8 mouse cellular contexts compared by ENCODE assay signal in the genomic region with DNA sequence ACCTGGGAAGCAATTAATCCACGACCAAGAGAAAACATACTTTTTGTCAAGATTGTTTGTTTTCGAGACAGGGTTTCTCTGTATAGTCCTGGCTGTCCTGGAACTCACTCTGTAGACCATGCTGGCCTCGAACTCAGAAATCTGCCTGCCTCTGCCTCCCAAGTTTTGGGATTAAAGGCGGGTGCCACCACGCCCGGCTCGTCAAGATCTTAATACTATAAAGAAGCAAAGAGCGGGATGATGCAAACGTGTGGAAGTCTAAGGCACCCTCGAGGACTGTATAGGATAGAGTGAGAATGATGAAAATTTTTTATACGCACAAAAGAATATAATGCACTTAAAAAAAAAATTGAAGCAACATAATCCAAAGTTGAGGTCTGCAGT. TPM values are rescaled to one million over a fixed set of nuclear protein-coding genes. Genes with fewer than 3 reads are reported as not detected.
DNase-seq lines count a peak whose midpoint lies in the region; ATAC-seq and TF ChIP-seq lines count a peak whose summit lies in the region.
"Not testable (repeated sequence)": the region's sequence is repeated elsewhere in the genome, so short reads cannot be mapped to it uniquely, and the experiment has no call there.

No protein-coding gene starts in this region.

- not testable (repeated sequence) for TF ChIP-seq EP300 in liver, embryonic 14.5 days (IDR thresholded peaks at IDR 0.05; ENCODE audit: low read depth)

- not testable (repeated sequence) for H3K27me3 ChIP-seq in E14TG2a.4 (ENCODE audit: insufficient read depth, low read length); embryonic facial prominence, embryonic 12.5 days; hindbrain, embryonic 12.5 days; kidney, embryonic 16.5 days (ENCODE audit: insufficient read depth, low read length); liver, embryonic 14.5 days (ENCODE audit: control insufficient read depth, insufficient read depth, low read length); midbrain, embryonic 13.5 days; small intestine, adult 2 months (ENCODE audit: control insufficient read depth, insufficient read depth, low read length)

- TF ChIP-seq CTCF in E14TG2a.4 (conservative IDR thresholded peaks at IDR 0.05; ENCODE audit: low read length); gastrocnemius, adult 2 months (IDR thresholded peaks at IDR 0.05); liver, embryonic 14.5 days (IDR thresholded peaks at IDR 0.05; ENCODE audit: low read depth); small intestine, adult 2 months (IDR thresholded peaks at IDR 0.05; ENCODE audit: extremely low read depth, insufficient read length, insufficient replicate concordance, low read depth, low read length): not testable (repeated sequence)

- not testable (repeated sequence) for DNase-seq in gastrocnemius, adult 2 months; liver, embryonic 14.5 days (ENCODE audit: low read depth in 3 of 3, low spot score in 3 of 3)

- H3K4me2 ChIP-seq in embryonic facial prominence, embryonic 12.5 days (replicated peaks), result peak overlapping the region; percentile 86
- peak overlapping the region; percentile 88 for H3K4me2 ChIP-seq in hindbrain, embryonic 12.5 days (replicated peaks)
- H3K4me2 ChIP-seq in kidney, embryonic 16.5 days (replicated peaks; ENCODE audit: low read depth, low read length), result peak overlapping the region; percentile 85
- peak overlapping the region; percentile 89 for H3K4me2 ChIP-seq in liver, embryonic 14.5 days (ENCODE audit: low read depth)
- H3K4me2 ChIP-seq in midbrain, embryonic 13.5 days (replicated peaks), result peak overlapping the region; percentile 66

- 76% methylated on average over 11 of the region's 11 CpGs for WGBS in embryonic facial prominence, embryonic 12.5 days
- 78% methylated on average over 11 of the region's 11 CpGs for WGBS in hindbrain, embryonic 12.5 days
- 78% methylated on average over 11 of the region's 11 CpGs for WGBS in kidney, embryonic 16.5 days
- WGBS in liver, embryonic 14.5 days (ENCODE audit: insufficient replicate concordance), result 69% methylated on average over 11 of the region's 11 CpGs
- 77% methylated on average over 11 of the region's 11 CpGs for WGBS in midbrain, embryonic 13.5 days
- 76% methylated on average over 11 of the region's 11 CpGs for WGBS in small intestine, adult 2 months

- 0 out of 2 replicates have a peak overlapping the region, but pooled peaks have one; percentile 87 for H3K9ac ChIP-seq in embryonic facial prominence, embryonic 12.5 days
- not testable (repeated sequence) for H3K9ac ChIP-seq in hindbrain, embryonic 12.5 days; midbrain, embryonic 13.5 days (replicated peaks)
- H3K9ac ChIP-seq in kidney, embryonic 16.5 days (replicated peaks; ENCODE audit: low read length), result 0 out of 2 replicates have a peak overlapping the region, but pooled peaks have one; percentile 38
- 0 out of 2 replicates have a peak overlapping the region, but pooled peaks have one; percentile 23 for H3K9ac ChIP-seq in liver, embryonic 14.5 days (replicated peaks)

- H3K36me3 ChIP-seq in E14TG2a.4 (ENCODE audit: insufficient read depth, low read length), result peaks cover 42% of the 10 kb centered on the region
- not testable (repeated sequence) for H3K36me3 ChIP-seq in embryonic facial prominence, embryonic 12.5 days; hindbrain, embryonic 12.5 days; kidney, embryonic 16.5 days (ENCODE audit: insufficient read depth, low read length); liver, embryonic 14.5 days (replicated peaks; ENCODE audit: control insufficient read depth, insufficient read depth, low read depth); midbrain, embryonic 13.5 days; small intestine, adult 2 months (ENCODE audit: control insufficient read depth, insufficient read depth, low read length)

- TF ChIP-seq POLR2A in small intestine, adult 2 months (IDR thresholded peaks at IDR 0.05; ENCODE audit: low read depth, low read length), result not testable (repeated sequence)

- ATAC-seq in embryonic facial prominence, embryonic 12.5 days (ENCODE audit: insufficient number of reproducible peaks, insufficient read depth, low FRiP score, low TSS enrichment); kidney, embryonic 16.5 days (ENCODE audit: low FRiP score, low TSS enrichment); liver, embryonic 14.5 days (ENCODE audit: insufficient read depth); midbrain, embryonic 13.5 days: not testable (repeated sequence)
- ATAC-seq in hindbrain, embryonic 12.5 days (ENCODE audit: low FRiP score), result peak; percentile 8

- not testable (repeated sequence) for H3K9me3 ChIP-seq in E14TG2a.4 (ENCODE audit: low read length); embryonic facial prominence, embryonic 12.5 days; hindbrain, embryonic 12.5 days (replicated peaks); kidney, embryonic 16.5 days (ENCODE audit: low read length); liver, embryonic 14.5 days (ENCODE audit: control insufficient read depth, low read length); midbrain, embryonic 13.5 days

- peaks cover 68% of the 10 kb centered on the region for H3K4me1 ChIP-seq in E14TG2a.4 (replicated peaks; ENCODE audit: low read depth, low read length)
- peaks cover 29% of the 10 kb centered on the region for H3K4me1 ChIP-seq in embryonic facial prominence, embryonic 12.5 days
- peaks cover 26% of the 10 kb centered on the region for H3K4me1 ChIP-seq in hindbrain, embryonic 12.5 days
- H3K4me1 ChIP-seq in kidney, embryonic 16.5 days (ENCODE audit: insufficient read depth, low read length), result peaks cover 40% of the 10 kb centered on the region
- peaks cover 3 to 17% of the 10 kb centered on the region in 2 experiments for H3K4me1 ChIP-seq in liver, embryonic 14.5 days (replicated peaks; ENCODE audit: control insufficient read depth in 2 of 2, insufficient read depth in 2 of 2, low read length in 1 of 2)
- H3K4me1 ChIP-seq in midbrain, embryonic 13.5 days (replicated peaks), result peaks cover 37% of the 10 kb centered on the region
- H3K4me1 ChIP-seq in small intestine, adult 2 months (ENCODE audit: control insufficient read depth, insufficient read depth, insufficient read length, low read length), result peaks cover 11% of the 10 kb centered on the region; the same call in 1 of the 2 replicates

- peak overlapping the region; percentile 91; the same call in 1 of the 2 replicates for H3K27ac ChIP-seq in embryonic facial prominence, embryonic 12.5 days
- H3K27ac ChIP-seq in gastrocnemius, adult 2 months, result peak overlapping the region; percentile 90
- peak overlapping the region; percentile 86 for H3K27ac ChIP-seq in hindbrain, embryonic 12.5 days
- peak overlapping the region; percentile 62; the same call in 1 of the 2 replicates for H3K27ac ChIP-seq in kidney, embryonic 16.5 days (ENCODE audit: low read length)
- H3K27ac ChIP-seq in liver, embryonic 14.5 days, result peak overlapping the region; percentile 30; the same call in 1 of the 2 replicates
- peak overlapping the region; percentile 83 for H3K27ac ChIP-seq in midbrain, embryonic 13.5 days
- H3K27ac ChIP-seq in small intestine, adult 2 months (ENCODE audit: insufficient read depth, low read depth, low read length), result not testable (repeated sequence)

- peak overlapping the region; percentile 96 for H3K4me3 ChIP-seq in E14TG2a.4 (replicated peaks; ENCODE audit: low read length)
- H3K4me3 ChIP-seq in embryonic facial prominence, embryonic 12.5 days, result peak overlapping the region; percentile 96
- H3K4me3 ChIP-seq in gastrocnemius, adult 2 months, result peak overlapping the region; percentile 99
- H3K4me3 ChIP-seq in hindbrain, embryonic 12.5 days, result peak overlapping the region; percentile 95
- peak overlapping the region; percentile 92 for H3K4me3 ChIP-seq in kidney, embryonic 16.5 days (ENCODE audit: low read length)
- peak overlapping the region; percentile 50 to 93 for H3K4me3 ChIP-seq in liver, embryonic 14.5 days (ENCODE audit: insufficient read depth in 1 of 2, low read depth in 2 of 2, low read length in 2 of 2)
- peak overlapping the region; percentile 87 for H3K4me3 ChIP-seq in midbrain, embryonic 13.5 days (replicated peaks)
- peak overlapping the region; percentile 84 for H3K4me3 ChIP-seq in small intestine, adult 2 months (ENCODE audit: low read depth, low read length)

- intact Hi-C loops in gastrocnemius, adult 2 months (cut with DNase I), result loop anchor here (5.0 kb wide), 1 partner anchor 74 kb away; no protein-coding TSS in a partner anchor

RNA-seq across cellular contexts. Expression of a gene that starts 0.5 kb away (rescaled TPM):
- 58.9 and 63.3 TPM in 2 replicates for polyA plus RNA-seq in embryonic facial prominence, embryonic 12.5 days (2016; fragmentation: Nextera tagmentation; extraction: Ambion mirVana)
- 10 to 100 TPM; 12.5 to 16.3 TPM for total RNA-seq in gastrocnemius, adult 2 months (2021)
- polyA plus RNA-seq in hindbrain, embryonic 12.5 days (2016; fragmentation: Nextera tagmentation; extraction: Ambion mirVana), result 47.0 and 47.8 TPM in 2 replicates
- polyA plus RNA-seq in kidney, embryonic 16.5 days (2015; fragmentation: Nextera tagmentation; extraction: Ambion mirVana), result 66.5 and 70.0 TPM in 2 replicates
- polyA plus RNA-seq in liver, embryonic 14.5 days (2012; rRNA removed), result 10.1 and 11.6 TPM in 2 replicates
- 16.0 and 19.0 TPM in 2 replicates for polyA plus RNA-seq in liver, embryonic 14.5 days (2014; fragmentation: Nextera tagmentation; extraction: Ambion mirVana)
- polyA plus RNA-seq in midbrain, embryonic 13.5 days (2015; fragmentation: Nextera tagmentation; extraction: Ambion mirVana), result 44.2 and 48.4 TPM in 2 replicates
- 20.0 and 39.4 TPM in 2 replicates for polyA plus RNA-seq in small intestine, adult 2 months (2012; rRNA removed)

RNA-seq across cellular contexts. Expression of a gene that starts 1.3 kb away (rescaled TPM):
- 24.2 and 25.4 TPM in 2 replicates for polyA plus RNA-seq in embryonic facial prominence, embryonic 12.5 days (2016; fragmentation: Nextera tagmentation; extraction: Ambion mirVana)
- 1 to 10 TPM; 6.8 to 8.7 TPM for total RNA-seq in gastrocnemius, adult 2 months (2021)
- 32.0 and 34.5 TPM in 2 replicates for polyA plus RNA-seq in hindbrain, embryonic 12.5 days (2016; fragmentation: Nextera tagmentation; extraction: Ambion mirVana)
- 22.8 and 25.2 TPM in 2 replicates for polyA plus RNA-seq in kidney, embryonic 16.5 days (2015; fragmentation: Nextera tagmentation; extraction: Ambion mirVana)
- polyA plus RNA-seq in liver, embryonic 14.5 days (2012; rRNA removed), result 8.0 and 11.8 TPM in 2 replicates
- polyA plus RNA-seq in liver, embryonic 14.5 days (2014; fragmentation: Nextera tagmentation; extraction: Ambion mirVana), result 19.6 and 21.7 TPM in 2 replicates
- polyA plus RNA-seq in midbrain, embryonic 13.5 days (2015; fragmentation: Nextera tagmentation; extraction: Ambion mirVana), result 27.0 and 28.3 TPM in 2 replicates
- 4.9 and 10.8 TPM in 2 replicates for polyA plus RNA-seq in small intestine, adult 2 months (2012; rRNA removed)

RNA-seq across cellular contexts. Expression of a gene that starts 46.2 kb away (rescaled TPM):
- 2.4 and 3.5 TPM in 2 replicates for polyA plus RNA-seq in embryonic facial prominence, embryonic 12.5 days (2016; fragmentation: Nextera tagmentation; extraction: Ambion mirVana)
- total RNA-seq in gastrocnemius, adult 2 months (2021), result not detected
- polyA plus RNA-seq in hindbrain, embryonic 12.5 days (2016; fragmentation: Nextera tagmentation; extraction: Ambion mirVana), result 2.3 and 2.9 TPM in 2 replicates
- 1.7 and 1.8 TPM in 2 replicates for polyA plus RNA-seq in kidney, embryonic 16.5 days (2015; fragmentation: Nextera tagmentation; extraction: Ambion mirVana)
- 0.22 and 0.29 TPM in 2 replicates for polyA plus RNA-seq in liver, embryonic 14.5 days (2012; rRNA removed)
- polyA plus RNA-seq in liver, embryonic 14.5 days (2014; fragmentation: Nextera tagmentation; extraction: Ambion mirVana), result not detected in 2 replicates
- 1.1 and 1.8 TPM in 2 replicates for polyA plus RNA-seq in midbrain, embryonic 13.5 days (2015; fragmentation: Nextera tagmentation; extraction: Ambion mirVana)
- 0.10 and 0.18 TPM in 2 replicates for polyA plus RNA-seq in small intestine, adult 2 months (2012; rRNA removed)
